Mouse (Mus musculus) ES-Bruce4 (cell line): Measurements from ENCODE around the gene Coq9.

Source experiments
- CTCF ChIP-seq: IDR thresholded peaks from one replicate; pipeline ENCODE4 v1.8.1; 2011; ENCODE audit warnings: low read depth, low read length
- EP300 ChIP-seq: IDR thresholded peaks from 2 replicates; pipeline ENCODE4 v1.6.1; 2011; ENCODE audit warnings: low read depth, low read length; ENCODE audit not compliant: insufficient read depth
- POLR2A ChIP-seq: IDR thresholded peaks from one replicate; pipeline ENCODE4 v1.8.1; 2011; ENCODE audit warnings: low read length; ENCODE audit not compliant: insufficient read depth

DNA sequence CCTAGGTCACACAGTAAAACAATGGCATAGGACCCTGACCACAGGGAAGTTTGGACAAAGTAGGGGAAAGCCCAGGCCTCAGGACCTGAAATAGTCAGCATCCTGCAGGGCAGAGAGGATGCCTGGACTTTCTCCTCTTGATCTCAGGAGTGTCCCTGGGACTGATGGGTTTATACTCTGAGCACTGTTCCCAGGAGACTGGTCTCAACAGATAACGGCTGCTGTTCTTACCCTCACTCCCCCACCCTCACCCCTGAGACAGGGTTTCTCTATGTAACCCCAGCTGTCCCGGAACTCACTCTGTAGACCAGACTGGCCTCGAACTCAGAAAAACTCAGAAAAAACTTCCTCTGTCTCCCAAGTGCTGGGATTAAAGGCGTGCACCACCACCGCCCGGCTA, 29.7 kb upstream of the Coq9 start:
- TF ChIP-seq CTCF (no peak), POLR2A (no peak), EP300 (no peak)
